Mouse (Mus musculus): ENCODE results near the gene Myoz2.

DNA sequence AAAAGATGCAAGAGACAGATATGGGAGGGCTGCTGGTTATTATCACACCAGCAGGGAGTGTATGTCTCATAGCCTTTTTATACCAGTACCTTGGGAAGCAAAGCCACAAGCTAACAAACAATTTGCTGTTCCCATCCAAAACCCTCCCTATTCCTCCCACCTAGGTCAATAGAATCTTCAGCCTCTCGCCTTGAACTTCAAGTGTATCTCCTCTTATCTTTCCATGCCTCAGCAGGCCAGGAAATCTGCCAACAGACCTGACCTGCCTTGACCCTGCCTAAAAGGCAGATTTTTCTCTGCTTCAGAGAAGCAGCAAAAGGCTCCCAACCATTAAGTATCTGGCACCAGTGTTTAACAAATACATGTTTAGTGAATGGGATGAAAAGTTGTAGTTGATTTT, 48.4 kb downstream of the Myoz2 start:
- TF ChIP-seq CTCF (IDR thresholded peaks at IDR 0.05; ENCODE audit: low read depth, low read length): no peak
- no peak for TF ChIP-seq POLR2A (IDR thresholded peaks at IDR 0.05; ENCODE audit: extremely low read depth, insufficient read depth, low read length)

All from liver, adult 2 months (tissue).